13 mouse cellular contexts compared by ENCODE assay signal in genomic region chr5:36135874-36136542, GRCm38 (mm10).
DNase-seq lines count a peak whose midpoint lies in the region; ATAC-seq lines count a peak whose summit lies in the region.
"Had no signal": no experiment of that assay in that cellular context is flagged by ENCODE, and none has a peak within 500 bp of the region (broad histone marks: within the 10 kb centered on the region; RNA-seq: fewer than 3 reads in every experiment).

No protein-coding gene starts in this region.

- peak; percentile 63; the same call in 1 of the 2 replicates for ATAC-seq in intestine, embryonic 14.5 days (replicated peaks; ENCODE audit: low FRiP score, low TSS enrichment, low read depth)
- ATAC-seq in intestine, embryonic 16.5 days = no peak
- ATAC-seq in liver, embryonic 16.5 days (ENCODE audit: low read depth) = peak; percentile 35; the same call in 1 of the 2 replicates
- no peak for ATAC-seq in neural tube, embryonic 15.5 days (ENCODE audit: low FRiP score)

- no peak overlapping the region for H3K27ac ChIP-seq in intestine, embryonic 14.5 days (ENCODE audit: low read depth)
- H3K27ac ChIP-seq in intestine, embryonic 16.5 days (ENCODE audit: low read length) = no peak overlapping the region
- H3K27ac ChIP-seq in liver, embryonic 16.5 days (ENCODE audit: low read length) = no peak overlapping the region
- H3K27ac ChIP-seq in neural tube, embryonic 15.5 days (replicated peaks) = no peak overlapping the region
- no peak overlapping the region for H3K27ac ChIP-seq in heart, embryonic 10.5 days
- H3K27ac ChIP-seq: embryonic facial prominence, embryonic 12.5 days; limb, embryonic 13.5 days had no signal

- H3K4me1 ChIP-seq in intestine, embryonic 14.5 days (replicated peaks; ENCODE audit: control insufficient read depth, insufficient read depth, low read length) = peaks cover 2% of the 10 kb centered on the region; the same call in 1 of the 2 replicates
- peaks cover 8% of the 10 kb centered on the region; the same call in 1 of the 2 replicates for H3K4me1 ChIP-seq in intestine, embryonic 16.5 days (ENCODE audit: control insufficient read depth, insufficient read depth, low read length)
- H3K4me1 ChIP-seq in liver, embryonic 16.5 days (ENCODE audit: control insufficient read depth, low read depth, low read length) = no peaks in the 10 kb centered on the region
- H3K4me1 ChIP-seq in neural tube, embryonic 15.5 days = peaks cover 4% of the 10 kb centered on the region; the same call in 1 of the 2 replicates
- peaks cover 11% of the 10 kb centered on the region; the same call in 1 of the 2 replicates for H3K4me1 ChIP-seq in heart, embryonic 10.5 days
- H3K4me1 ChIP-seq: embryonic facial prominence, embryonic 12.5 days had no signal

- H3K9ac ChIP-seq in intestine, embryonic 14.5 days (ENCODE audit: low read length) = no peak overlapping the region
- H3K9ac ChIP-seq in intestine, embryonic 16.5 days (ENCODE audit: low read depth, low read length) = no peak overlapping the region
- H3K9ac ChIP-seq in liver, embryonic 16.5 days (ENCODE audit: low read depth, low read length) = no peak overlapping the region
- no peak overlapping the region for H3K9ac ChIP-seq in neural tube, embryonic 15.5 days (replicated peaks)
- H3K9ac ChIP-seq: embryonic facial prominence, embryonic 12.5 days; limb, embryonic 13.5 days had no signal

- no peak for DNase-seq in intestine, embryonic 14.5 days (ENCODE audit: low spot score)
- peak; percentile 5 to 11 for DNase-seq in urinary bladder, postnatal 36 days (ENCODE audit: low spot score in 2 of 2)
- no peak for DNase-seq in urinary bladder, postnatal 10 days (ENCODE audit: low spot score)
- no peak for DNase-seq in heart, embryonic 10.5 days (ENCODE audit: low spot score)
- DNase-seq: adrenal gland, postnatal 10 days; cerebellum, adult 11-12 months; kidney, adult 11 months; thymus, adult 2 months had no signal

- H3K4me3 ChIP-seq in intestine, embryonic 14.5 days (ENCODE audit: low read depth, low read length) = no peak overlapping the region
- no peak overlapping the region for H3K4me3 ChIP-seq in intestine, embryonic 16.5 days (ENCODE audit: low read length)
- H3K4me3 ChIP-seq in liver, embryonic 16.5 days (ENCODE audit: low read depth, low read length) = no peak overlapping the region
- H3K4me3 ChIP-seq in neural tube, embryonic 15.5 days (replicated peaks) = no peak overlapping the region
- no peak overlapping the region for H3K4me3 ChIP-seq in heart, embryonic 10.5 days
- H3K4me3 ChIP-seq: embryonic facial prominence, embryonic 12.5 days; limb, embryonic 13.5 days had no signal

- H3K9me3 ChIP-seq in intestine, embryonic 14.5 days (ENCODE audit: control insufficient read depth, low read length) = no peaks in the 10 kb centered on the region
- H3K9me3 ChIP-seq in intestine, embryonic 16.5 days (ENCODE audit: control insufficient read depth, low read length) = no peaks in the 10 kb centered on the region
- H3K9me3 ChIP-seq in liver, embryonic 16.5 days (replicated peaks; ENCODE audit: control insufficient read depth, low read length) = no peaks in the 10 kb centered on the region
- H3K9me3 ChIP-seq in neural tube, embryonic 15.5 days (replicated peaks) = no peaks in the 10 kb centered on the region
- no peaks in the 10 kb centered on the region for H3K9me3 ChIP-seq in heart, embryonic 10.5 days
- H3K9me3 ChIP-seq: embryonic facial prominence, embryonic 12.5 days; limb, embryonic 13.5 days had no signal

- no peaks in the 10 kb centered on the region for H3K36me3 ChIP-seq in intestine, embryonic 14.5 days (ENCODE audit: control insufficient read depth, insufficient read depth, low read length)
- H3K36me3 ChIP-seq in intestine, embryonic 16.5 days (ENCODE audit: control insufficient read depth, insufficient read depth, low read length) = no peaks in the 10 kb centered on the region
- H3K36me3 ChIP-seq in liver, embryonic 16.5 days (ENCODE audit: control insufficient read depth, insufficient read depth) = no peaks in the 10 kb centered on the region
- no peaks in the 10 kb centered on the region for H3K36me3 ChIP-seq in neural tube, embryonic 15.5 days
- no peaks in the 10 kb centered on the region for H3K36me3 ChIP-seq in heart, embryonic 10.5 days
- H3K36me3 ChIP-seq: embryonic facial prominence, embryonic 12.5 days; limb, embryonic 13.5 days had no signal

- WGBS in intestine, embryonic 14.5 days = 75% methylated on average over 3 of the region's 3 CpGs
- 52% methylated on average over 3 of the region's 3 CpGs for WGBS in intestine, embryonic 16.5 days
- WGBS in liver, embryonic 16.5 days (ENCODE audit: insufficient replicate concordance) = 54% methylated on average over 3 of the region's 3 CpGs
- WGBS in neural tube, embryonic 15.5 days = 88% methylated on average over 3 of the region's 3 CpGs
- WGBS in heart, embryonic 10.5 days = 87% methylated on average over 3 of the region's 3 CpGs

- no peak overlapping the region for H3K4me2 ChIP-seq in intestine, embryonic 14.5 days (ENCODE audit: low read length)
- no peak overlapping the region for H3K4me2 ChIP-seq in intestine, embryonic 16.5 days (ENCODE audit: low read depth, low read length)
- no peak overlapping the region for H3K4me2 ChIP-seq in liver, embryonic 16.5 days (ENCODE audit: low read depth, low read length)
- H3K4me2 ChIP-seq in neural tube, embryonic 15.5 days = no peak overlapping the region
- H3K4me2 ChIP-seq: embryonic facial prominence, embryonic 12.5 days; limb, embryonic 13.5 days had no signal

- H3K27me3 ChIP-seq in intestine, embryonic 14.5 days (replicated peaks; ENCODE audit: control insufficient read depth, insufficient read depth, low read length) = no peaks in the 10 kb centered on the region
- no peaks in the 10 kb centered on the region for H3K27me3 ChIP-seq in intestine, embryonic 16.5 days (replicated peaks; ENCODE audit: control insufficient read depth, insufficient read depth, low read length)
- no peaks in the 10 kb centered on the region for H3K27me3 ChIP-seq in liver, embryonic 16.5 days (ENCODE audit: control insufficient read depth, insufficient read depth, low read depth, low read length)
- no peaks in the 10 kb centered on the region for H3K27me3 ChIP-seq in neural tube, embryonic 15.5 days (replicated peaks)
- H3K27me3 ChIP-seq in heart, embryonic 10.5 days (ENCODE audit: insufficient read depth, poor library complexity, severe bottlenecking) = 0 out of 2 replicates have a peak, but pooled peaks cover 4% of the 10 kb centered on the region
- H3K27me3 ChIP-seq: embryonic facial prominence, embryonic 12.5 days had no signal

Comparison
In these comparisons a context has a peak if more than half of its experiments do, and no peak if none do; other contexts are left out.
1. ATAC-seq: peak in intestine, embryonic 14.5 days (single experiment) and liver, embryonic 16.5 days (single experiment); none in intestine, embryonic 16.5 days (single experiment) and neural tube, embryonic 15.5 days (single experiment).
2. DNase-seq: peak in urinary bladder, postnatal 36 days (2 of 2); none in intestine, embryonic 14.5 days (single experiment), urinary bladder, postnatal 10 days (single experiment) and heart, embryonic 10.5 days (single experiment).